Mouse (Mus musculus) stomach, postnatal 0 days (tissue): ENCODE results near the gene Cnot2. TPM values are rescaled to one million over a fixed set of nuclear protein-coding genes. Genes with fewer than 3 reads are reported as not detected.
A peak's percentile ranks its signal among the peaks of the same experiment; 100 is the strongest.

ENCODE experiments used
- ATAC-seq: fragments of 200-750 bp; cut with Nextera tagmentation; 2 replicates; pipeline ENCODE4 v1.8.0; 2017; ENCODE audit not compliant: low FRiP score, low TSS enrichment
- DNase-seq: peaks from one replicate; pipeline ENCODE4 v3.0.0-alpha.2; 2016; ENCODE audit warnings: low spot score
- H3K27ac ChIP-seq: fragments of 300-500 bp; sonication (generic); replicated peaks from 2 replicates; pipeline ENCODE4 v1.5.1; 2014; ENCODE audit warnings: mild to moderate bottlenecking, control low read depth
- H3K27me3 ChIP-seq: fragments of 300-500 bp; sonication (generic); 2 replicates; pipeline ENCODE4 v1.6.1; 2014; ENCODE audit warnings: low read length; ENCODE audit not compliant: control insufficient read depth, insufficient read depth
- H3K36me3 ChIP-seq: fragments of 300-500 bp; sonication (generic); 2 replicates; pipeline ENCODE4 v1.6.1; 2014; ENCODE audit warnings: low read length, mixed read lengths; ENCODE audit not compliant: control insufficient read depth, insufficient read depth
- H3K4me1 ChIP-seq: fragments of 300-500 bp; sonication (generic); replicated peaks from 2 replicates; pipeline ENCODE4 v1.6.1; 2014; ENCODE audit warnings: antibody characterized with exemption; ENCODE audit not compliant: control insufficient read depth, insufficient read depth
- H3K4me2 ChIP-seq: fragments of 300-500 bp; sonication (generic); replicated peaks from 2 replicates; pipeline ENCODE4 v1.6.1; 2014; ENCODE audit warnings: low read depth, mild to moderate bottlenecking, control low read depth, moderate library complexity
- H3K4me3 ChIP-seq: fragments of 300-500 bp; sonication (generic); 2 replicates; pipeline ENCODE4 v1.5.1; 2014; ENCODE audit warnings: low read depth, low read length, control low read depth
- H3K9ac ChIP-seq: fragments of 300-500 bp; sonication (generic); 2 replicates; pipeline ENCODE4 v1.6.1; 2014; ENCODE audit warnings: mild to moderate bottlenecking, low read length, control low read depth, mixed read lengths
- H3K9me3 ChIP-seq: fragments of 300-500 bp; sonication (generic); 2 replicates; pipeline ENCODE4 v1.6.1; 2016; ENCODE audit warnings: low read length; ENCODE audit not compliant: control insufficient read depth
- CTCF ChIP-seq: IDR thresholded peaks from 2 replicates; pipeline ENCODE4 v1.5.1; 2016; ENCODE audit warnings: antibody characterized with exemption, low read depth, mild to moderate bottlenecking, moderate library complexity
- EP300 ChIP-seq: optimal IDR thresholded peaks from 2 replicates; pipeline ENCODE3; 2016; ENCODE audit warnings: antibody characterized with exemption
- WGBS: fragments of 180-500 bp; shearing (Covaris S2); extraction: QIAGEN DNeasy Blood & Tissue Kit; methylation state at CpG from one replicate; pipeline ENCODE4 v1.1.7; 2014; 5-methylcytosine and 5-hydroxymethylcytosine counted together
- polyA plus RNA-seq: library from polyadenylated mRNA; unstranded; fragments of >200 nt; fragmentation: Nextera tagmentation; extraction: Ambion mirVana; gene quantifications from 2 replicates; pipeline ENCODE4 v1.2.1, GENCODE M21; 2015

Gene Cnot2
- polyA plus RNA-seq, 1 experiment from 2014 or later: 38.0 TPM

- WGBS: 84% methylated on average over 14 of the region's 14 CpGs
- no peak for TF ChIP-seq EP300
- no peak for TF ChIP-seq CTCF
- no peak for ATAC-seq
Observed at GRCm38 (mm10) chr10:116599056-116599850, 17.9 kb upstream of the Cnot2 start.

GRCm38 (mm10) chr10:116582738-116583137 lies 1.4 kb upstream of the Cnot2 start:
- DNase-seq: no peak
- H3K27me3 ChIP-seq: no peaks in the 10 kb centered on the region
- H3K27ac ChIP-seq: no peak overlapping the region
- H3K4me1 ChIP-seq: no peaks in the 10 kb centered on the region
- H3K4me2 ChIP-seq: peak overlapping the region; percentile 81
- H3K4me3 ChIP-seq: peak overlapping the region; percentile 97
- no peaks in the 10 kb centered on the region for H3K36me3 ChIP-seq
- no peaks in the 10 kb centered on the region for H3K9me3 ChIP-seq
- no peak for ATAC-seq
- TF ChIP-seq EP300 (no peak), CTCF (no peak)
- 27% methylated on average over 6 of the region's 6 CpGs for WGBS
- H3K9ac ChIP-seq: no peak overlapping the region

More at GRCm38 (mm10) chr10:116599056-116599850, 17.9 kb upstream of the Cnot2 start:
- Histone ChIP-seq H3K9me3 (no peaks in the 10 kb centered on the region), H3K4me3 (no peak overlapping the region), H3K4me1 (no peaks in the 10 kb centered on the region), H3K27me3 (no peaks in the 10 kb centered on the region), H3K9ac (no peak overlapping the region), H3K36me3 (no peaks in the 10 kb centered on the region), H3K27ac (no peak overlapping the region), H3K4me2 (no peak overlapping the region)
- no peak for DNase-seq

- TF ChIP-seq CTCF (no peak), EP300 (no peak)
- DNase-seq: peak; percentile 71
- Histone ChIP-seq H3K4me1 (no peaks in the 10 kb centered on the region), H3K4me2 (peak overlapping the region; percentile 81), H3K4me3 (peak overlapping the region; percentile 97), H3K27ac (peak overlapping the region; percentile 97), H3K27me3 (no peaks in the 10 kb centered on the region), H3K36me3 (no peaks in the 10 kb centered on the region), H3K9ac (peak overlapping the region; percentile 96), H3K9me3 (no peaks in the 10 kb centered on the region)
- peak; percentile 79 for ATAC-seq
- under 1% methylated on average over 59 of the region's 67 CpGs for WGBS
Observed at GRCm38 (mm10) chr10:116581719-116582481, 589 bp upstream of the Cnot2 start.

- ATAC-seq: peak; percentile 73
- H3K4me1 ChIP-seq: no peaks in the 10 kb centered on the region
- H3K4me3 ChIP-seq: peak overlapping the region; percentile 97
- TF ChIP-seq CTCF (no peak), EP300 (no peak)
- no peaks in the 10 kb centered on the region for H3K9me3 ChIP-seq
- H3K27ac ChIP-seq: peak overlapping the region; percentile 97
- H3K36me3 ChIP-seq: no peaks in the 10 kb centered on the region
- H3K27me3 ChIP-seq: no peaks in the 10 kb centered on the region
- H3K9ac ChIP-seq: peak overlapping the region; percentile 96
- peak; percentile 77 for DNase-seq
- peak overlapping the region; percentile 81 for H3K4me2 ChIP-seq
- WGBS: under 1% methylated on average over 44 of the region's 71 CpGs
Observed at GRCm38 (mm10) chr10:116580591-116581358, 536 bp downstream of the Cnot2 start.

GRCm38 (mm10) chr10:116579478-116579877 lies 1.8 kb downstream of the Cnot2 start:
- H3K4me1 ChIP-seq: no peaks in the 10 kb centered on the region
- no peak overlapping the region for H3K9ac ChIP-seq
- no peaks in the 10 kb centered on the region for H3K9me3 ChIP-seq
- H3K27me3 ChIP-seq: no peaks in the 10 kb centered on the region
- no peak overlapping the region for H3K4me2 ChIP-seq
- 0 out of 2 replicates have a peak overlapping the region, but pooled peaks have one; percentile 0 for H3K4me3 ChIP-seq
- TF ChIP-seq CTCF (no peak), EP300 (no peak)
- ATAC-seq (no peak), DNase-seq (no peak)
- H3K36me3 ChIP-seq: no peaks in the 10 kb centered on the region
- H3K27ac ChIP-seq: no peak overlapping the region
